Mouse (Mus musculus) hindbrain, embryonic 11.5 days (tissue): ENCODE data around the gene Serpina3i. TPM values are rescaled to one million over a fixed set of nuclear protein-coding genes. Genes with fewer than 3 reads are reported as not detected.

Experiments used
- ATAC-seq: fragments of 200-750 bp; cut with Nextera tagmentation; 2 replicates; pipeline ENCODE4 v1.8.0; 2017; ENCODE audit warnings: mild to moderate bottlenecking, moderate TSS enrichment, moderate library complexity; ENCODE audit not compliant: low FRiP score
- DNase-seq: peaks from one replicate; pipeline ENCODE4 v3.0.0-alpha.2; 2015; ENCODE audit warnings: low spot score
- H3K27ac ChIP-seq: fragments of 300-500 bp; sonication (generic); 2 replicates; pipeline ENCODE4 v1.5.1; 2014; ENCODE audit warnings: mild to moderate bottlenecking, low read depth, low read length
- H3K27me3 ChIP-seq: fragments of 300-500 bp; sonication (generic); 2 replicates; pipeline ENCODE4 v1.6.1; 2014; ENCODE audit warnings: mild to moderate bottlenecking, low read length, moderate library complexity, mixed read lengths; ENCODE audit not compliant: control insufficient read depth, insufficient read depth
- H3K36me3 ChIP-seq: fragments of 300-500 bp; sonication (generic); 2 replicates; pipeline ENCODE4 v1.6.1; 2014; ENCODE audit warnings: mild to moderate bottlenecking, low read length, moderate library complexity, mixed read lengths; ENCODE audit not compliant: control insufficient read depth, insufficient read depth
- H3K4me1 ChIP-seq: fragments of 300-500 bp; sonication (generic); replicated peaks from 2 replicates; pipeline ENCODE4 v1.6.1; 2014; ENCODE audit warnings: low read length, mixed read lengths; ENCODE audit not compliant: control insufficient read depth, insufficient read depth
- H3K4me2 ChIP-seq: fragments of 300-500 bp; sonication (generic); replicated peaks from 2 replicates; pipeline ENCODE4 v1.6.1; 2014; ENCODE audit warnings: mild to moderate bottlenecking, low read depth, low read length
- H3K4me3 ChIP-seq: fragments of 300-500 bp; sonication (generic); 2 replicates; pipeline ENCODE4 v1.5.1; 2014; ENCODE audit warnings: low read depth, low read length
- H3K9ac ChIP-seq: fragments of 300-500 bp; sonication (generic); 2 replicates; pipeline ENCODE4 v1.6.1; 2014; ENCODE audit warnings: low read depth, low read length
- H3K9me3 ChIP-seq: fragments of 300-500 bp; sonication (generic); 2 replicates; pipeline ENCODE4 v1.6.1; 2016; ENCODE audit warnings: low read length; ENCODE audit not compliant: control insufficient read depth
- WGBS: fragments of 180-500 bp; shearing (Covaris S2); extraction: QIAGEN DNeasy Blood & Tissue Kit; methylation state at CpG from one replicate; pipeline ENCODE4 v1.1.7; 2014; 5-methylcytosine and 5-hydroxymethylcytosine counted together
- polyA plus RNA-seq: library from polyadenylated mRNA; unstranded; fragments of >200 nt; fragmentation: Nextera tagmentation; extraction: Ambion mirVana; gene quantifications from 2 replicates; pipeline ENCODE4 v1.2.1, GENCODE M21; 2014

The Serpina3i gene
- polyA plus RNA-seq, result 0.40 TPM in 1 of 2 replicates, not detected in the other

- H3K4me1 ChIP-seq, result no peaks in the 10 kb centered on the region
- ATAC-seq, result no peak
- H3K9me3 ChIP-seq, result no peaks in the 10 kb centered on the region
- H3K27me3 ChIP-seq, result no peaks in the 10 kb centered on the region
- no peak within 1 kb of the TSS for H3K4me2 ChIP-seq
- H3K9ac ChIP-seq, result no peak within 1 kb of the TSS
- no peaks in the 10 kb centered on the region for H3K36me3 ChIP-seq
- H3K4me3 ChIP-seq, result no peak within 1 kb of the TSS
- no peak for DNase-seq
- H3K27ac ChIP-seq, result no peak within 1 kb of the TSS
These were observed at the start of gene Serpina3i for GRCm38 (mm10) chr12:104262863-104263262. Gene Serpina3i, plus strand, starts transcription at chr12:104263122.

GRCm38 (mm10) chr12:104213689-104214444 is 49.1 kb upstream of the Serpina3i start:
- Histone ChIP-seq H3K4me2 (no peak overlapping the region), H3K27me3 (no peaks in the 10 kb centered on the region), H3K36me3 (no peaks in the 10 kb centered on the region), H3K4me1 (no peaks in the 10 kb centered on the region), H3K4me3 (no peak overlapping the region), H3K9ac (no peak overlapping the region), H3K27ac (no peak overlapping the region; the same call in 1 of the 2 replicates), H3K9me3 (no peaks in the 10 kb centered on the region)
- ATAC-seq (peak; percentile 63), DNase-seq (no peak)
- 49% methylated on average over 2 of the region's 2 CpGs for WGBS

GRCm38 (mm10) chr12:104214445-104214753 is 48.5 kb upstream of the Serpina3i start, which contains the start of gene Serpina3f:
Gene Serpina3f, plus strand, starts transcription at chr12:104214544.
- WGBS, result 75% methylated on average over 1 of the region's 1 CpGs
- no peak within 1 kb of the TSS for H3K4me3 ChIP-seq
- no peaks in the 10 kb centered on the region for H3K9me3 ChIP-seq
- H3K9ac ChIP-seq, result no peak within 1 kb of the TSS
- no peaks in the 10 kb centered on the region for H3K36me3 ChIP-seq
- ATAC-seq (no peak), DNase-seq (no peak)
- no peaks in the 10 kb centered on the region for H3K4me1 ChIP-seq
- no peak within 1 kb of the TSS for H3K4me2 ChIP-seq
- no peaks in the 10 kb centered on the region for H3K27me3 ChIP-seq
- no peak within 1 kb of the TSS; the same call in 1 of the 2 replicates for H3K27ac ChIP-seq

- H3K4me3 ChIP-seq, result no peak overlapping the region
- H3K27ac ChIP-seq, result no peak overlapping the region
- H3K4me1 ChIP-seq, result no peaks in the 10 kb centered on the region
- H3K9ac ChIP-seq, result no peak overlapping the region
- H3K4me2 ChIP-seq, result no peak overlapping the region
- no peak for DNase-seq
- no peaks in the 10 kb centered on the region for H3K9me3 ChIP-seq
- ATAC-seq, result no peak
- no peaks in the 10 kb centered on the region for H3K27me3 ChIP-seq
- 100% methylated on average over 1 of the region's 1 CpGs for WGBS
- H3K36me3 ChIP-seq, result no peaks in the 10 kb centered on the region
These were observed 47.7 kb upstream of the Serpina3i start for GRCm38 (mm10) chr12:104215249-104215648.

- H3K36me3 ChIP-seq, result no peaks in the 10 kb centered on the region
- ATAC-seq (no peak), DNase-seq (no peak)
- H3K27me3 ChIP-seq, result no peaks in the 10 kb centered on the region
- no peaks in the 10 kb centered on the region for H3K4me1 ChIP-seq
- H3K9me3 ChIP-seq, result no peaks in the 10 kb centered on the region
- WGBS, result 71% methylated on average over 1 of the region's 1 CpGs
- H3K9ac ChIP-seq, result no peak overlapping the region
- H3K27ac ChIP-seq, result no peak overlapping the region
- no peak overlapping the region for H3K4me2 ChIP-seq
- H3K4me3 ChIP-seq, result no peak overlapping the region
These were observed 41.3 kb upstream of the Serpina3i start for GRCm38 (mm10) chr12:104221616-104222015.

- ATAC-seq, result no peak
- no peak for DNase-seq
- no peak overlapping the region for H3K4me3 ChIP-seq
- H3K36me3 ChIP-seq, result no peaks in the 10 kb centered on the region
- H3K4me2 ChIP-seq, result no peak overlapping the region
- H3K27me3 ChIP-seq, result no peaks in the 10 kb centered on the region
- no peak overlapping the region for H3K27ac ChIP-seq
- H3K4me1 ChIP-seq, result no peaks in the 10 kb centered on the region
- no peak overlapping the region for H3K9ac ChIP-seq
- H3K9me3 ChIP-seq, result no peaks in the 10 kb centered on the region
- 69% methylated on average over 1 of the region's 1 CpGs for WGBS
These were observed 39.2 kb upstream of the Serpina3i start for GRCm38 (mm10) chr12:104223690-104224089.

- Histone ChIP-seq H3K36me3 (no peaks in the 10 kb centered on the region), H3K27me3 (no peaks in the 10 kb centered on the region), H3K27ac (no peak overlapping the region), H3K9me3 (no peaks in the 10 kb centered on the region), H3K4me1 (no peaks in the 10 kb centered on the region), H3K4me2 (no peak overlapping the region), H3K4me3 (no peak overlapping the region), H3K9ac (no peak overlapping the region)
- WGBS, result 74% methylated on average over 7 of the region's 7 CpGs
- DNase-seq (no peak), ATAC-seq (no peak)
These were observed 38.2 kb upstream of the Serpina3i start for GRCm38 (mm10) chr12:104224598-104225300.

- H3K9me3 ChIP-seq, result no peaks in the 10 kb centered on the region
These were observed 32.2 kb upstream of the Serpina3i start for GRCm38 (mm10) chr12:104230762-104231161.

GRCm38 (mm10) chr12:104235915-104236314 is 27.0 kb upstream of the Serpina3i start, which contains the start of gene Serpina3g:
Gene Serpina3g, plus strand, starts transcription at chr12:104236245.
- 75% methylated on average over 5 of the region's 5 CpGs for WGBS

More at GRCm38 (mm10) chr12:104230762-104231161, 32.2 kb upstream of the Serpina3i start:
- 73% methylated on average over 2 of the region's 2 CpGs for WGBS
- no peak for ATAC-seq
- Histone ChIP-seq H3K27ac (no peak overlapping the region), H3K27me3 (no peaks in the 10 kb centered on the region), H3K4me2 (no peak overlapping the region), H3K9ac (no peak overlapping the region), H3K36me3 (no peaks in the 10 kb centered on the region), H3K4me1 (no peaks in the 10 kb centered on the region), H3K4me3 (no peak overlapping the region)
- DNase-seq, result no peak

More at GRCm38 (mm10) chr12:104235915-104236314, 27.0 kb upstream of the Serpina3i start, which contains the start of gene Serpina3g:
- Histone ChIP-seq H3K36me3 (no peaks in the 10 kb centered on the region), H3K27ac (no peak within 1 kb of the TSS), H3K4me3 (no peak within 1 kb of the TSS), H3K27me3 (no peaks in the 10 kb centered on the region), H3K4me2 (no peak within 1 kb of the TSS), H3K9ac (no peak within 1 kb of the TSS), H3K4me1 (no peaks in the 10 kb centered on the region), H3K9me3 (no peaks in the 10 kb centered on the region)
- ATAC-seq, result no peak
- no peak for DNase-seq
